Mouse (Mus musculus) skeletal muscle tissue, adult 2 months (tissue): ENCODE data around the gene Sec24b.
A peak's percentile ranks its signal among the peaks of the same experiment; 100 is the strongest.

Experiments
- DNase-seq: peaks from one replicate; pipeline ENCODE4 v3.0.0-alpha.2; 2012; ENCODE audit warnings: low read depth, low spot score

Gene Sec24b

DNA sequence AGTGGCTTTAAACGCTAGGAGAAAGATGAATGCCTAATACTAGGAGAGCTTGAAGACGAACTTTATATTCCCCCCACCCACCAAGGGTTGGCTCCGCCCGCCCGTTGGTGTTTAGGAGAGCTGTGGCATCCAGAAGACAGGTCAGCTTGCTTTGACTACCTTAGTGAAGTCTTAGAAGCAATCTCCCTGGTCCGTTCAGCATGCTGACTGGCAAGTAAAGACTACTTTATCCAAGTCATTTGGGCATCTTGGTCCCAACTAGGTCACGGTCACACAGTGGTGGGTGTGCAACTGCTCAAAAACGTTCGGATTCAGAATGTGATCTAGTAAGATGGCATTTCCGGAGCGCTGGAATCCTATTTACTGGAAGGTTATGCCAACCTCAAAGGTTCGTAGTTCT lies at the start of gene Sec24b:
TSS of gene Sec24b (minus strand) at position 273 of the 400 bp plus-strand sequence.
- DNase-seq: no peak

DNA sequence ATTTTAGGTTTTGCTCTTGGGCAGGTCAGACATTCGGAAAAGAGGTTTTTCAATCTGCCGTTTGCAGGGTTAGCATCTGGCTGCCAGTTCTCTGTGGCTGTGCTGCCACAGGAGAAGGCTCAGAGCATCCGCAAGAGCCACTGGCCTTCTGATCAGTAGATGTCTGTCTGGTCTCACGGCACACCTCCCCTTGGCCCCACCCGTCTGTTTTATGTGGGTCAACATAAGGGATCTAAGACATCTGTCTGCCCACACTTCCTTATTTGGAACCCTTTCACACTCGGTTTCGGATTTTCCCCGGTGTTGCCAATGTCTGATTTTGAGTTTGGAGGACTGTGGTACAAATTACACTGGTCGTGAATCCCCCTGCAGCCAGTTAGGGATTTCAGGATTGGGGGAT lies 43.1 kb upstream of the Sec24b start:
- DNase-seq: no peak

DNA sequence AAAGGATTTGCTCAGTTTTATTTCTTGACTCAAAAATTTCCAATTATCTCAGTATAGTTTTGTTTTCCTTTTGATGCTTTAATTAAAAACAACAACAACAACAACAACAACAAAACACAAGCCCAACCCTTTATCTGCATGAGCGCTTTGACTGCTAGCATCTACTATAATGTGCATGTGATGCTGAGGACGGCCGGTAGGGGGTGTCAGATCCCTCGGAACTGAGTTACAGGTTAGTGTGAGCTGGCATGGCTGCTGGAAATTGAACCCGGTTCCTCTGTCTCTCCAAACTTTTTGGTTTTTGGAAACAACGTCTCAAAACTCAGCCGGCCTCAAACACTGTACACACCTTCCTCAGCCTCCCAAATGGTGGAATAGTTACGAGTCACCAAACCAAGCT lies 42.1 kb upstream of the Sec24b start:
- DNase-seq: no peak

- DNase-seq: no peak
Observed at GRCm38 (mm10) chr3:130095160-130095781, 33.9 kb upstream of the Sec24b start.

DNA sequence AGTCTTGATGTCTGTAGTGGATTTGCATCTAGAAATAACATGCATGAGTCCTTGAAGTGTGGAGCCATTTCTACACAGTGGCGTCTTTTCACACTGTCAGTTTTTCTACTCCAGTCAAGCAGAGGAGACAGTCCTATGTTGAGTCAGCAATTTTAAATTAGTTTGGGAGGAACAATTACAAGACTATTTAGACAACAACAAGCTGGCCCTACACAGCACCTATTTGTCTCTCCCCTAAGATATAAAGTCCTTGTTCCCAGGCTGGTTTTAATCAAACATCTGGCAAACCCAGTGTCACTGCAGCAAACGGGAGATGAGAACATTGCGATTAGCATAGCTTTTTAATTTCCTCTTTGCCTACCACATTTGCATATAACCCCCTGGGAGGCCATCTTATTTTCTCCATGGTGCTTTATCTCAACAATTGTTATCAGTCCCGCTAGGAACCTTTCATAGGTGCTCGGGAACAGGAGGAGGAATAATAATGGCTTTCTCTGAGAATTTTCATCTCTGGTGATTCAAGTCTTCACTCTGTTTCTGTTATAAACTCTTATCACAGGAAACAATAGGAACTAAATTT lies 32.9 kb upstream of the Sec24b start:
- DNase-seq: no peak

DNA sequence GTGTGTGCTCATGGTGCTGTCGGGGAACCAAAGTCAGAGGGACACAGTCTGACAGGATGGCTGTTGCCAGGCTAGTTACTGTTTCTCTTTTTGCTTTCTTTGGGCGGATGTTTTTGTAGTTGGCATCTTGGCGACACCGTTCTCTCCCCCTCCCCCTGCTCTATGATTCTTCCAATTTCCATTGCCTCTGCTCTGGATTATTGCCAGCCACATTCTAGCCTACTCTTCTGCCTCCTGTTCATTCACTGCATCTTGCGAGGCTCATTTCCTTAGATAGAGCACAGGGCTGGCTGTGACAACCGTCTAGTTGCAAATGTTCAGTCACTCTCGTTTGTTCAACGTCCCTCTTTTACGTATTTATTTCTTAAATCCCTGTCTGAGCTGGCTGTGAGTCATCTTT lies 29.1 kb upstream of the Sec24b start:
- no peak for DNase-seq

DNA sequence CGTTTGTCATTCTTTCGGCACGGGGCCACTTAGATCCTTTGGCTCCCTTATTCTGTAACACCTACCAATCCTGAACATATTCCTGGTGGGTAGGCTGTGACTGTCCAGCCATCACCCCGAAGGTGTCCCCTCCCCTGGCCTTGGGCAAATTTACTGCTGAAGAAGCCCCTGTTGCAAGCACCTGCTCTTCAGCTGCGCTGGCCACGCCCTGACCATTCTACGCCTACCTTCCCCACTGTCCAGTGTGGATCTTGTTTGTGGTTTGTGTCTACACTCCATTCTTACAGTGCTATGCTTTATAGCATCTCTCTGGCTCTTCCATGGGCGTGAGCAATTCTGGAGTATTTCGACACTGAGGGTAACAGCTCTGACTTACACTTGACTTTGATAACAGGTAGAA lies 27.3 kb upstream of the Sec24b start:
- DNase-seq: no peak

DNA sequence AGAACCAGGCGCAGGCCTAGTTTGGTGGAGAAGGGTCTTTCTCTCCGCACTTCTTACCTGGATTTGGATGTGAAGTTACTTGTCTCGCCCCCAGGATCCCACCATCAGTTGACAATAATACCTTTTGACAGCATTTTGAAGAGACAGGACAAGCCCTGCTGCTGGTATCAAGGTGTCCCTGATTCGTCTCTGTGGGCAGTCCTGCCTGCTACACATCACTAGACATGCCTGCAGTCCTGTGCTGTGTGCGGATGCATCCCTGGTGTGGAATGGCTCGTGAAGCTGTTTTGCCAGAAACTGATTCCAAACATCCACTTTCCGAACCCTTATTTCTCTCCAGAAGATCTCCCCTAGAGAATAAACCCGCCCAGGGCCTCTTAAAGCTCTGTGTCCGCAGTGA lies 26.1 kb upstream of the Sec24b start:
- DNase-seq: no peak

- peak; percentile 30 for DNase-seq
Observed at GRCm38 (mm10) chr3:130086372-130087080, 25.2 kb upstream of the Sec24b start.

GRCm38 (mm10) chr3:130083312-130083711 lies 22.0 kb upstream of the Sec24b start:
- DNase-seq: no peak

DNA sequence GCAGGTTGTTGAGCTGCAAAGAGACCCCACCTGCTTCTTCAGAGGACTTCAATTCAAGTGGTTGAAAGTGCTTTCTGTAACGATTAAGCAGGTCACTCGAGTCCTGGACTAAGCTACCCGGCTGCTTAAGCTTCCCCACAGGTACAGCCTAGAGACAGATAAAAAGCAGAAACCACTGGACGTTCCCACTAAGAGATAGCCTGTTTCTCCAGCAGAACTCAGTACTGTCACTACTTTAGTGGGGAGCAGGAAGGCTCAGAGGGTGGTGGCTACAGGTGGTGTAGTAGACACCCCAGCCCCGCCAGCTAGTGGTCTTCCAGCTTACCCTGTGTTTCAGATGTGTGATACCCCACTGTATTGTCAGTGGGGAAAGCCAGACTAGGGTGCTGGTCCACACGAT lies 19.3 kb upstream of the Sec24b start:
- DNase-seq: no peak

DNA sequence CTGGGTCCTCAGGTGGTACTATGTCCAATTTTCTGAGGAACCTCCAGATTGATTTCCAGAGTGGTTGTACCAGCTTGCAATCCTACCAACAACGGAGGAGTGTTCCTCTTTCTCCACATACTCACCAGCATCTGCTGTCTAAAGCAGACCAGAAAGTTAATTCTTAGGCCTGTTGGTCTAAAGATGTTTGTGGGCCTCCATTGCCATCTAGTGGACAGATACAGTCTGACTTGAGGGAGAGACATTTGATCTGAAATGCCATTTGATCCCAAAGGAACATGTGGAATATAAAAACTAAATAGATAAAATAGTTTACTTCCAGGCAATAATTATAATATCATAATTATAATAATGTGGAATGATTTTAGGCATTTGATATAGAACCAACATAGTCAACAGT lies 18.4 kb upstream of the Sec24b start:
- DNase-seq: peak; percentile 45

GRCm38 (mm10) chr3:130077291-130077690 lies 15.9 kb upstream of the Sec24b start:
- DNase-seq: no peak

DNA sequence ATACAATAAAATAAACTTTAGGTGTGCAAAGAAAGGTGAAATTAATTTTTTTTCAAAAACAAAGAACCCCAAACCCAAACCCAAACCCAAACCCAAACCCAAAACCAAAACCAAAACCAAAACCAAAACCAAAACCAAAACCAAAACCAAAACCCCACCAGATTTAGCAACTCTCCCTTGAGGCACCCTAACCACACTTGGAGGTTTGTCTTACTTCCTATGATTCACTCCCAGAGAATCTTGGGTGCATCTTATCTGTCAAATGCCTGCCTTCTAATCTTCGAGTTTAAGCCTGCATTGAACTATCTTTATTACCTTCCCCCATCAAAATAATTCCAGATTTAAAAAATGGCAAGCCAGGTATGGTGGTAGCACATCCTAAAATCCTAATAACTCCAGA lies 14.4 kb upstream of the Sec24b start:
- DNase-seq: no peak

DNA sequence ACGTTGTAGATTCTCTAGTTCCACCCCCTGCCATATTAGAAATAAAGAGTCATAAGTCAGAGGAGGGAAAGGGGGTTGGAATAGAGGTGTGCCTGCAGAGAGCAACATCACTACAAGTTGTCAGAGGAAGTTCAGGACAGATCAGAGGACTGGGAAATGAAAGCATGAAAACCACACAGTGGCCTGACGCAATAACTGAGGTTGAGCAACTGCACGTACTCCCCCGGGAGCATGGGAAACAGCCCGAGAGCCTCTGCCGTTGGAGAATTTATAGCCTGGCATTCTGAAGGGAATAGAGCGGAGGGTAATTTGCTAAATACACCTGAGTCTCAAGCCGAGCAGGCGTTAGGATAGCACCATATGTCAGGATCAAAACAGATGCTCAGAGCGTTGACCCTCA lies 11.7 kb upstream of the Sec24b start:
- DNase-seq: peak; percentile 46

DNA sequence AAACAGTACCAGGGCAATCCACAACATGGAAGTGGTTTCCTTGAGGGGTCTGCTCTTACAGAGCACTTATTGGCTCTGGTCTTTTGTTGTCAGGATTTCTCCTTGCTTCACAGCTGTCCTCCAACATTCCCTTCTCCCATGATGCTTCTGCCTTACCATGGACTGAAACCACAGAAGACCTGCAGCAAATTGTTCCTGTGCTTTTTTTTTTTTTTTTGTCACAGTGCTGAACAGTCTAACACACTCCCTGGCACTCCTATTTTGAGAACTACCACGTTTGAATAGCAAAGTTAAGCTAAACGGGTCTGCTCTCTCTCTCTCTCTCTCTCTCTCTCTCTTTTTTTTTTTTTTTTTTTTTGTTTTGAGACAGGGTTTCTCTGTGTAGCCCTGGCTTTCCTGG lies 10.6 kb upstream of the Sec24b start:
- no peak for DNase-seq

- peak; percentile 57 for DNase-seq
Observed at GRCm38 (mm10) chr3:130060396-130061029, 840 bp downstream of the Sec24b start.

GRCm38 (mm10) chr3:130059805-130060395 lies 1.5 kb downstream of the Sec24b start:
- DNase-seq: no peak

GRCm38 (mm10) chr3:130058488-130058887 lies 2.9 kb downstream of the Sec24b start:
- no peak for DNase-seq

DNA sequence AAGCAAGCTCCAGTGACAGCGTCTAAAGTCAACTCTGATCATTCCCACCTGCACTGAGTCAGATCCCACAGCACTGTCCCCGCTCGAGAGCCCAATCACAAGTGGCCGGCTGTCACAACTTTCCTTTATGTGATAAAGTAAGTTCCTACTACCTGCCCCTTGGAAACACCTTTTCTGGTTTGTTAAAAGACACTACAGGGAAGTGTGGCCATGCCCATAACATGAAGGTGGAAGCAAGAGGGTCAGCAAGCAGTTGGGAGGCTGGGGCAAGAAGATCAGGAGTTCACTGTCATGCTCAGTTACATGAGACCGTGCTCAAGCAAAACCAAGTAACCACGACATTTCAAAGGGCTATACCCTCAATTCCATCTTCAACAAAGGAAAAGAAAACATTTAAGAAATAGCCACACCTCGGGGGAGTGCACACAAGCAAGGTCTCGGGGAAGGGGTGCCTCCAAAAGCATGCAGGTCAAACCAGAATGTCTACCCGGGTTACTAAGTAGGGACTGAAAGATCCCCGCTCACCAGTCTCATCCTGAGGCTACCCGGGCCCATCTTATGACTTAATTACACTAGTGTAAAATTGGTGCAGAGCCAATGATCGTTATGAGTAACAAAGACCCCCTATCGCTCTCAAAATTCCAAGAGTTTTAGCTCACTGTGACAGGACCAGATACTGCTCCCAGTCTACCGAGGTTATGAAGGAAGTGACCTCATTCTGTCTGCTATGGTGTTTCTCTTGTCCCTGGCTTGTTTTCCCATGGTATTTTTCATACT lies 3.6 kb downstream of the Sec24b start:
- DNase-seq: no peak
